Mouse (Mus musculus) adipocyte (in vitro differentiated cells): ENCODE measurements around the gene F8.
"Not testable (repeated sequence)": the region's sequence is repeated elsewhere in the genome, so short reads cannot be mapped to it uniquely, and the experiment has no call there.

ENCODE experiments used
- DNase-seq: peaks from one replicate; pipeline ENCODE4 v3.0.0-alpha.2; 2016; ENCODE audit warnings: low spot score

F8 gene

DNA sequence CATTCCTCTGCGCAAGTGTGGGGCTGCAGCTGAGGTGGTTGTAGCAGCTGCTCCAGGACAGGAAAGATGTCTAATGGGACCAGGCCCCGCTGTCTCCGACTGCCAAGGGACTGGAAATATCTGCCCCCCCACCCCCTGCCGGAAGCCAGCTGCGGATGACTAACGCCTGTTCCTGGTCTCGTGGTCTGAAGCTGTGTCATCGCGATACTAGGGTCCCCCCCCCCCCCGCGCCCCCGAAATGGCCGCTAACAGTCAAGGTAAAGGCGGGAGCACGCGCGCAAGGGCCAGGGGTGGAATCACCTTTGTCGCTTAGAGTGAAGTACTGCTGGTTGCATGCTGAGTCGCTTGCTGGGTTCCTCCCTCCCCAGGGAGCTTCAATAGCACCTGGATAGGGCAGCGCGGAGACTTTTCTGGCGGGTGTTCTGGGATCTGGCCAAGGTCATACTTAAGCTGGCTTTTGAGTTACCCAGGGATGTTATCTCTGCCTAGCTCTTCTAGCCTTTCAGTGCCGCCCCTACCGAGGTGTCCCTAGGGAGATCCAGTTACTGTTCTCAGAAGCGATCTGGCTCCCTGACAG lies at the start of gene F8, which contains the start of gene Fundc2:
Gene F8 (minus strand): TSS at position 421 of the 577 bp plus-strand sequence.
Gene Fundc2 (plus strand): TSS at position 205 of the 577 bp plus-strand sequence.
- peak; percentile 89 for DNase-seq

DNA sequence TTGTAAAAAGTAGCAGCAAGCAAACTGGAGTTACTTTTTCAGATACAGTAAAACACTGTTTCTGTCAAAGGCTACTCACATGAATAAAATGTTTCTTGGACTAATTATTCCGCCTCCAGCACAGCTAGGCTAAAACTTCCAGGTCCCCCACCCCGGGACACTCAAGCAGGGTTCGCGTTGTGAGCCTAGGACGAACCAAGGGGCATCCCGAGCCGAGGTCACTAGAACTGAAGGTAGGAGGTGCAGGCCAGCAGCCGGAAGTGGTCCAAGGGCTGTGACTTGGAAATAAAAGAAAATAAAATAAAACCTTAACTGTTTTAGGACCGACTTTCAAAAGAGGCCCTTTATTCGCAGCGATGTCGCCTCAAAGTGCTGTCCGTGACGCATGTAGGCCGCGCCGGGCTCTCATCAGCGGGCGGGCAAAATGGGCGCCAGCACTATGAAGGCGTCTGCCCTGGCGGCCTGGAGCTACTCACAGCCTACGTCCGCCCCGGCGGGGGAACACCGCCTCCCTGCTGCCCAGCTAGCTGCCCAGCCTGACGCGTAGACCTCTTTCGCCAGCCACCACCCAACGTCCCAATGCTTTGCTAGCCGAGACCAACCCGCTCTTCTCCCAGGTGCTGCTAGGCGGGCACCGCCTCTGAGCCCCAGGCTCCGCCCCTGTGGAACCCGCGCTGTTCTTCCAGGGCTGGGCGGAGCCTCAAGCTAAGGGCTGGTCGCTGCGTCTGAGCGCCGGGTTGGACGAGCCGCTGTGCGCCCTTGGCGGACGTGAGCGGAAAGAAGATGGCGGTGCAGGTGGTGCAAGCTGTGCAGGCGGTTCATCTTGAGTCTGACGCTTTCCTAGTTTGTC lies 33.7 kb upstream of the F8 start, which contains the start of the genes Cmc4, Mtcp1 and Brcc3:
Gene Cmc4 (minus strand): TSS at position 649 of the 850 bp plus-strand sequence.
Gene Mtcp1 (minus strand): TSS at position 653 of the 850 bp plus-strand sequence.
Gene Brcc3 (plus strand): TSS at position 693 of the 850 bp plus-strand sequence.
- DNase-seq, result peak; percentile 88

DNA sequence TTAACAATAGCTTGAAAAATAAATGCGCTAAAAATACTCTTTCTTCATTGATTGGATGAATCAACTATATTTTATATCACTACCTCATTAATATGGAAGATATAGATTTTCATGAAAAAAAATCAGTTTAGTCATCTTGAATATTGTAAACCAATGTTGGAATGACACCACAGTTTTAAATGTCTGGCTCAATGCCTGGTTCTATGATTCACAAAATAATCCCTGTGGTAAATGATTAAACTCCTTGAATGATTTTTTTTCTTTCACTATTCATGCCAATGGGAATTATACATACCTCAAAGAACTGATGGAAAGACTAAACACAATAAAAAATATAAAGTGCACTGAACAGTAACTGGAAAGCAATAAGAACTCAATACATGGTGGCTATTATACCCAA lies 27.3 kb upstream of the F8 start:
- no peak for DNase-seq

DNA sequence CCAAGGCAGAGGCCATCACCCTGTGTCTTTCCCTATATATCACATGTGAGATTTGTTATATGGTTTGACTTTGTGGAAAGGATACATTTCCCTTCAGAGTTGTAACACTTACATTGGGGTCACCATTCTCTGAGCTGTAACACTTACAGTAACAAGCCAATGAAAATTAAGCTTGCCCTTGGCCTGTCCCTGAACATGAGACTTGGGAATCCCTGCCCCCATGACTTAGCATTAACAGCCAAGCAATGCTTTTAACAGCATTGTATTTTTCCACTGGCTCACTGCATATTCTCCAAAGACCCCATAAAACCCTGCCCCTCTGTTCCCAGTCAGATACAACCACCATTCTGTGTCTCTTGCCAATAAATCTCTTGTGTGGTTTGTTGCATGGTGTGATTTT lies 20.9 kb upstream of the F8 start:
- no peak for DNase-seq

DNA sequence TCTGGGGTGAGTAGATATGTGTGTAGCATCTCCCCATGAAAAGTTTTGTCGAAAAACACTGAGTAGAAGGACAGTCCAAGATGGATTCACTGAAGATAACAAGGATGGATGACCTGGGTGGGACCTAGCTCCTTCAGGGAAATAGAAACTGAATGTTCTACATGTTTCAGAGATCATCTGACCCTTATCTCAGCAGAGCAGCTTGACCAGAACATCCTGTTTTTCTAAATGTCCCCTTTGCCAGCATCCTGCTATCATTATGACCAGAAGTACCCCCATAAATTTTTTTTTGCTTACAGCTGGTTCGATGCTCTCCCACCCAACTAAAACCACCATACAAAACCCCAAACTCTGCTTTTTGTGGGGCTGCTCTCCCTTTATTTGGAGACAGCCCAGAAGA lies 20.3 kb upstream of the F8 start:
- no peak for DNase-seq

DNA sequence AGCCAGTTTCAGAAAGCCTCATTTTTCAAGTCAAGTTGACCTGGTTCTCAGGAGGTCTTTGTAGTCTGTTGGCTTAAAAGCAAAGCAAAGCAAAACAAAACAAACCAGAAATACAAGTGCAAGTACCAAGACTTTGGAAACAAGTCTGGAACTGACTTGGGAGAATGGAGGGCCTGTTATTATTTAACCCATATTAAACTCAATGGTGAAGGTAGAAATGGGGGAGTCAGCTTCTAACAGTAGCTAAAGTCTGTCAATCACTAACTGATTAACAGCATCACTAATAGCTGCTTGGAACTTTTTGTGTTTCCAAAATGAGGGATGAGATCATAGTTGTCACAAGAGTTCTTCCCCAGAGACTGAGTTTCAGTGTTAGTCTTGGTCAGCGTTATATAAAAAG lies 17.1 kb upstream of the F8 start:
- no peak for DNase-seq

DNA sequence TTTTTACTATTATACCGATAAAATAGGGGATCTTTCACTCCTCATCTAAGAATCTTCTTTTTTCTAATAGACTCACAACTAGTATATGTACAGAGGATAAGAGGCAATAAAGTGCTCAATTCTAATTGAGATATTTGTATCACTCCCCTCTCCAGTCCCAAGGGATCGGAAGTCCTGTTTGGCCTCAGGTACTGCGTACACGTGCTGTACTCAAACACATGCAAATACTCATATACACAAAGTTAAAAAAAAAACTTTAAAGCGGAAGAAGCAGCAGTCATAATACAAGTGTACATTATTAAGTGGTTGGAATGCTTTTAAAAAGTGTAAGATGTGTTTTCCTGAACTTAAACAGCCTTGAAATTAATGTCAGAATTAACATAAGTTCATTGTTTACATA lies 716 bp downstream of the F8 start:
- no peak for DNase-seq

DNA sequence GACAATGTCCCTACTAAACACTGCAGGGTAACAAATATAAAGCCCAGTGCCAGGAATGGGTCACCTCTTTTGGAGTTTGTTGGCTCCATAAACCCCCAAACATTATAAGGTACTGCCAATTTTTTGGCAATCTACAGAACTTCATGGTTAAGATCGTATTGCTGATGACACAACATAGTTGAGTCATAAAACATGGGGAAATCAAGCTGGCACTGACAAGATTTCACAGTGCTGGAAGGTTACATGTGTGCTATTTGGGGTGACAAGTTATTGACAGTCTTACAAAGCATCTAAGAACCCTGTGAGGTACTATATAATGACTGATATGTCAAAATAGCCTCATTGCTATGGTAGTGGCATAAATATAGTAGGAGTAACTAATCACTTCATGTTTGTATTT lies 1.2 kb downstream of the F8 start:
- peak; percentile 57 for DNase-seq

DNA sequence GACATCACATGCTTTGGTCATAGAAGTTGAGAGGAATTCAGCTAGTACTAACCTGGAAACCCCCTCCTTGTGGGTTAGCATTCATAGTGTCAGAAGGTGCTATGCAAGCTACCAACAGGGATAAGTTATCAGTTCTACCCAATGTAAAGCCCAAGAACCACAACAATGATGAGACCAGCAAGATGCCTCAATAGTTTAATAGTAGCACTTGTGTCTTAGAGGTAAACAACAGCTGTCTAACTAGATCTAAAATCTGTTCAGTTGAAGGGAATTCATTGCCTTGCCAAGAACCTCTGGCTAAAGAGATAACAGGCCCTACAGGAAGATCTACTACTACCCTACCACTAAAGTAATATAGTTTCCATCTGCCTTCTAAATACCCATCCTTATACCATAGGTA lies 5.6 kb downstream of the F8 start:
- DNase-seq, result no peak

DNA sequence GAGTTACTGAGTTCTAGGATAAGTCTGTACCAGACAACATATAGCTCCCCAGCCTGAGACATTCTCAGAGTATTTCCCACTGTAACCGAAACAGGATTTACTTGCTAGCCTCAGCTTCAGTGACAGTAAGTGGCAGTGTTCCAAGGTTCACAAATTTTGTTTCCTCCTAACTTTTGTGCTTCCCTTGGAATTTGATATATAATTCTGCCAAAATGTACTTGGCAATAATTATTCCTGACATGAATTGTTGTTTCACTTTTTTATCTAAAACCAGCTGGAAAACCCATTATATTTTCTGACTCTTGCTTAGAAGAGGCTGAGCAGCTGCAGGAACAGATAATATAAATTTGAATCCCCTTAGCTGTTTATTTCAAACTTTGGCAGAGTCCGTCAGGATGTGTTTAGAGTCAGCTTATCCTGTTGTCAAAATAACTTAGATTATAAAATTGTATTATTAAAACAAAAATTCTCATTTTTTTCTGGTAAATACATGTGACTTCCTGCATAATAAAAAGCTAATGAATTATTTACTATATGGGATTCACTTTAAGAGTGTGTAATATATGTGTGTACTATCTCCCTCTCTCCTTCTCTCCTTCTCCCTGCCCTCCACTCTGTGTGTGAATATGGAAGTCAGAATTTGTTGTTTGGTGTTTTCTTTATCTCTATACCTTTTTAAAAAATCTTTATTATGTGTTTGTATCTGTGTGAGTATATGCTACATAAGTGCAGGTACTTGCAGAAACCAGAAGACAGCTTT lies 9.6 kb downstream of the F8 start:
- peak; percentile 56 for DNase-seq

DNA sequence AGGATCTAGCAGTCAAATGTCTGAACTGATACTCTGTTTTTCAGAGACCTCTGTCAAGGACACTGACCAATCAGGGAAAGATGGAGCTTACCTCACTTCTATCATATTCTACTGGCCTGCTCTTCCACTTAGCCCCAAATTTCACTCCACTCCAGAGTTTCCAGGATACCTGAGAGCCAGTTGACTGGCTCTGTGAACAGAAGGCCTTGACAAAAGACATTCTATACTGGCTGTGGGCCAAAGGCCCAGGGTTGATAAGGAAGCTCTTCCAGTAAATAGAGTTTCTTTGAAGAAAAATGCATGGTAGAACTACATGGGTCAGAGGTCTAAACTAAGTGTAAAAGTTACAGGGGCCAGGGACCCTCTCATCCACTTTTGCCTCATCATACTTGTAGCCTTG lies 12.2 kb downstream of the F8 start:
- DNase-seq, result no peak

DNA sequence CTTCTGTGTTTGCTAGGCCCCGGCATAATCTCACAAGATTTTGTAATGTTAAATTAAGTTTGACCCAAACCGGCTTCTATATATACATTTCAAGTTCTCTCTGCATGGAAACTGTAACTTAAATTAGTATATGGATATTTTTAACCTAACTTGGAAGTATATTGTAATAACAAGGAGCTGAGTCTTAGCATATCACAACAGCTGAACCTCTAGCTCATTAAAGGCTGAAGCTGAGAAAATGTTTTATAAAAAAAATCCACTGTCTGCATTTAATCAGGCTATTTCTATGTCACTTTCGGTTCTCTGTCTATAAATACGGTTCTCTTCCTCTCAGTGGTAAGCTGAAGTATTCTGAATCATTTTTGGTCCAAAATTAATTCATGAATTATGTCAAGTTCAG lies 58.9 kb downstream of the F8 start:
- no peak for DNase-seq

DNA sequence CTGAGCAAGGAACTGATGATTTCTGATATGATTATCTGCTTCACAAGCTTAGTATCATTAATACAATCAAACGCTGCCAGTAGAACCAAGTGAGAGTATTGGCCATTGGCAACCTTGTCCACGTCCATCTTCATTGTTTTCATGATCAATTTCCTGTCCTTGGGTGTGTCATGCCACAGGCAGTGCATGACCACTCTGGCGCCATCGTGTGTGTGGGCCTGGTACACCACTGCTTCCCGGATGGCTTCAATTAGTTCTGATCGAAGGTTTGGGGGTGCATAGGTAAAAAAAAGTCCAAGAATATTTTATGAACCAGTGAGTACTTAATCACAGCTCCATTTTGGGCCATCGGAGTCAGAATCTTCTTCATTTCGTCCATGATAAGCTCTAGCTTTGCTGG lies 110.7 kb downstream of the F8 start:
- no peak for DNase-seq

DNA sequence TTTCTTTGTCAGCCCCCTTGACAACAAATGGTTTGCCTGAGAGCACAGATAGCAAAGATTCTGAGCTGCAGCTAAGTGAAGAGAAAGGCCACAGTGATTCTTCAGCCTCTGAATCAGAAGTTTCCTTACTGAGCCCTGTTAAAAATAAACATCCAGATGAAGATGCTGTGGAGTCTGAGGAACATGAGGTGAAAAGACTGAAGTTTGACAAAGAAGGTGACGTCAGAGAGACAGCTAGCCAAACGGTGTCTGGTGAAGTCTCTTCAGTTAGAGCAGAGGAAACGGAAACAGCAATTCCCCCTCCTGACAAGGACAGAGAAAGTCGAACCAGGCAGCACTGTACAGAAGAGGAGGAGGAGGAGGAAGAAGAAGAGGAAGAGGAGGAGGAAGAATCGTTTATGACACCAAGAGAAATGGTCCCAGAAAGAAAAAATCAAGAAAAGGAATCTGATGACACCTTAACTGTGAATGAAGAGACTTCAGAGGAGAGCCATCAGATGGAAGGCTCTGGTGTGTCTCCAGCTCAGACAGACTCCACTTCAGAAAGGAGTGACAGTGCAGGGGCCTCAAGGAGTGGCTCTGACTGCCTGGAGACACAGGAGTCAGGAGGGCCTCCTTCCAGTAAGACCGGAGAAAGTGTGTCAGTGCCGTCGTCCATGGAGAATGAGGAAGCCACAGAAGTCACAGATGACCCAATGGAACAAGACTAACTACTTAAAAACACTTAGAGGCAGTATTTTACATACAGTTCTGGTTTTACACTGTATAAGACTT lies 148.6 kb downstream of the F8 start:
- not testable (repeated sequence) for DNase-seq

DNA sequence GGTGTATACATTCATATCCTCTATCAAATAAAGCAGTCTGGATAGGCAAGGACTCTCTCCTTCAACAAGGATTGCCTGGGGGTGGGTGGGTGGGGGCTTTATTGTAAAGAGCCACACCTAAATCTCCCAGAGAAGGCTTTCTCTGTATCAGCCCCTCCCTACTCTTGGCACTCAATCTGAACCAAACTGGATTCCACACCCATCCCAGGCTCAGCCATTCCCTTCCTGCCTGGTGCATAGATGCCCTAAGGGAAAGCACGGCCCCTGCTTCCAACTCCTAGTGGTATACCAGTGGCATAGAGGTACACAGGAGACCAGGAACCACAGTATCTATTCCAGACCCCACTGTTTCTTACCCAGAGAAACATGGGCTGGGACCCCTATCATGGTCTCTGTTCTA lies 151.0 kb downstream of the F8 start:
- no peak for DNase-seq

DNA sequence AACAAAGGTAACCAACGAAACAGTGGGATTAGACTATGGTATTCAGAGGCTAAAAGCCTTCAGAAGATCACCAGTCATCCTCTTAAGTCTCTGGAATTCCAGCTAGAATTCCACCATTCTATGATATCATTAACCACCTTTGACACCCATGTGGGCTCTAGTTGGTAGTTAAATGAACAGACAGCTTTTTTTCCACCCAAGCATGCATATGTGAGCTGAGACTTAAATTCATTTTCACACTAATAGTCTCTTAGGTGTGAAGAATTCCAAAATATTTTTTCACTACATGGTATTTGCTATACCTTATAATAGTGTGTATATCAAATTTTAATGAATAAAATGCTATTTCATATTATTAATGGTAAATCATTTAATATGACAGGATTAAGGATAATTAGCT lies 218.7 kb downstream of the F8 start, which contains the start of gene Smim9:
Gene Smim9 (minus strand): TSS at position 101 of the 400 bp plus-strand sequence.
- no peak for DNase-seq

DNA sequence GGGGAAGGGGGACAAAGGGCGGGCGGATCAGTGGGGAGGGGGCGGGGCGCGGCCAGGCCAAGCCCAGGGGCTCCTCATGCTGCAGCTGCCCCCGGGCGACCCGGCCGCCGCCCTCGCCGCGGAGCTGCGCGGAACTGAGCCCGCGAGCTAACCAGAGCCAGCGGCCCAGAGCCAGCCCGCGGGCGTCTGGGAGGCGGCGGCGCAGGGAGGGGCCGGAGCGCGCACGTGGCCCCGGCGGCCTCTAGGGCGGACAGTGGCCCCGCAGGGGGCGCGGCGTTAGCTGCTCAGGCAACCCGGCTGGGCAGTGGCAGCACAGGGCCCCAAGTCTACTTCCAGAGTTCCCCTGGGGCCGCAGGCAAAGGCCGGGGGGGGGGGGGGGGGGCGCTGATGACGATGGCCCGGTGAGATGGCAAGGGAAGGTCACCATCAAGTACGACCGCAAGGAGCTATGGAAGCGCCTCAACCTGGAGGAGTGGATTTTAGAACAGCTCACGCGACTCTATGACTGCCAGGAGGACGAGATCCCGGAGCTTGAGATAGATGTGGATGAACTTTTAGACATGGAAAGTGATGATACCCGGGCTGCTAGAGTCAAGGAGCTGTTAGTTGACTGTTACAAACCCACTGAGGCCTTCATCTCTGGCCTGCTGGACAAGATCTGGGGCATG lies 226.7 kb downstream of the F8 start:
- DNase-seq, result no peak

DNA sequence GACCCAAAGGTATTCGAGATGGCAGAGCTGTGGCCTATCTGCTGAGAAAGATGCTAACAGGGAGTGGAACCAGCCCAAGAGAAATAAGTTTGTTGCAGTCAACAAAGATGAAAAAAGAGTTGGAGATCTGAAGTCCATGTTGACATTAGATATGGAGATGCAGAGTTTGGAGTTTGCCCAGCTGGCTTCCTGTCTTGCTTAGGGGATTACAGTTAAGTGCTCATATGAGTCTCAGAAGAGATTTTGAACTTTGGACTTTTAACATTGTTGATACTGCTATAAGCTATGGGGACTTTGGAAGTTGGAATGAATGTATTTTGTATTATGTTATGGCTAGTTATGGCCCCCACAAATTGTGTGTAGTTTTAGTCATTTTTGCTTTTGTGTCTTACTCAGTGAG lies 230.2 kb downstream of the F8 start:
- no peak for DNase-seq

DNA sequence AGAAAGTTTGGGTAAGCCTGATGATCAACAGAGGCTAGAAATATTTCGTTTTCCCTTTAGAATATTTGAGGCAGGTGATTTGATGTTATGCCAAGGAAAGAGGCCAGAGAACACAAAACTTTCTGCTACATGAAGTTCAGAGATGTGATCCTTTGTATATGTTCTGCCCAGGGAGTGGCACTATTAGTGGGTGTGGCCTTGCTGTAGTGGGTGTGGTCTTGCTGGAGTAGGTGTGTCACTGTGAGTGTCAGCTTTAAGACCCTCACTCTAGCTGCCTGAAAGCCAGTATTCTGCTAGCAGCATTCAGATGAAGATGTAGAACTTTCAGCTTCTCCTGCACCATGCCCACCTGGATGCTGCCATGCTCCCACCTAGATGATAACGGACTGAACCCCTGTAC lies 232.1 kb downstream of the F8 start:
- no peak for DNase-seq

DNA sequence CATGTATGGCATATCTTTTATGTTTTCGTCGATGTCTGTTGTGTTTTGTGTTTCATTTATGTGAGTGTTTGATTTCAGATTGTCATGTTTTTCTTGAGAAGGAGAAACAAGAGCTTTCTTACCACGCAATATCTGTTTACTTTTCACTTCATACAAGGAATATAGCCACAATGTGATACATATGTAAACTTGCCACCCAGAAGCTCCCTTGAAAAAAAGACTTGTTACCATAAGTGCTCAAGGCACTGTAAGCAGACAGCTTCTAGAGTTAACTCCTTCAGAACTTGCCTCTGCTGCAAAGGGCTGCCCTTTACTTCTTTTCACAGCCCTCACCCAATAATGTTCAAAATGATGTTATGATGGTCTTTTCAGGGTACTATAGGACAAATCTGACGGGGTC lies 234.0 kb downstream of the F8 start:
- no peak for DNase-seq

DNA sequence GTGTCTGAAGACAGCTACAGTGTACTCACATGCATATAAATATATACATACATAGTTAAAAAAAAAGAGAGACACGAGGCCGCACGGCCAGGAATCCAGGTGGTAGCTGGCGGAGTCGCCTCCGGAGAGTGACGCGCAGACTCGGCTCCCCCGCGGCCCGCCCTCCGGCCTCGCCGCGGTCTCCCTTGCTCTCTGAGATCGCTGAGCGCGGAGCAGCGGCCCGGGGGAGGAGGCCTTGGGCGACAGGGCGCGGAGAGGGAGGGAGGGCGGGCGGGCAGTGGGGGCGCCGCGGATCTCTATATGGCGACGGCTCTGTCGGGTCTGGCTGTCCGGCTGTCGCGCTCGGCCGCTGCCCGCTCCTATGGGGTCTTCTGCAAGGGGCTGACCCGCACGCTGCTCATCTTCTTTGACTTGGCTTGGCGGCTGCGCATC lies 239.3 kb downstream of the F8 start:
- not testable (repeated sequence) for DNase-seq
